Mouse (Mus musculus): ENCODE data around the gene Cd53. TPM values are rescaled to one million over a fixed set of nuclear protein-coding genes. Genes with fewer than 3 reads are reported as not detected.

The Cd53 gene
- 2.2 and 3.0 TPM in 2 replicates for polyA plus RNA-seq (2014; fragmentation: Nextera tagmentation; extraction: Ambion mirVana)

DNA sequence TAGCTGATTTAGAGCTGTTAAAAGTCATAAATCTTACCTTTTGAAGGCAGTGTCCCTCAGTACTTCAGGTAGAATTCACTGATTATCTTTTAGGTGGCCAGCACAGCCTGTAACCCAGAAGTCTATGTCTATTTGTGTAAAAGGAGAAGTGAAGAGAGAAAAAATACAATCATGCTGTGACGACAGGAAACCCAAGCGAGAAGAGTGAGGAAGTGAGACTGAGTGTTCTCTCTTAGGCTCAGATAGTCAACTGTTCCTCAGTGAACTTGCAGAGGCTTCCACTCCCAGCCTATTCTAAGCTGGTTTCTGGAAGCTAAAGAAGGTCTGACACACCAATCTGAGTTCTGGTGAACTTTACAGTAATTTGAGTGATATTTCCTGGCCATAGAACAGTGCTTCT, at the start of gene Cd53:
Cd53 (minus strand) TSS at position 220 of the 400 bp plus-strand sequence.
- Histone ChIP-seq H3K36me3 (ENCODE audit: control insufficient read depth, insufficient read depth, low read length) (no peaks in the 10 kb centered on the region), H3K4me1 (ENCODE audit: control insufficient read depth, insufficient read depth, low read length) (no peaks in the 10 kb centered on the region), H3K4me2 (ENCODE audit: low read depth) (no peak within 1 kb of the TSS), H3K9ac (ENCODE audit: low read length) (no peak within 1 kb of the TSS), H3K9me3 (ENCODE audit: control insufficient read depth, low read length) (no peaks in the 10 kb centered on the region), H3K4me3 (ENCODE audit: low read depth, low read length) (no peak within 1 kb of the TSS), H3K27me3 (ENCODE audit: control insufficient read depth, insufficient read depth, low read length) (no peaks in the 10 kb centered on the region), H3K27ac (ENCODE audit: low read depth, low read length) (no peak within 1 kb of the TSS)
- WGBS = 79% methylated on average over 2 of the region's 2 CpGs
- DNase-seq (ENCODE audit: low spot score) (no peak), ATAC-seq (ENCODE audit: insufficient read depth, low FRiP score, low TSS enrichment) (no peak)

DNA sequence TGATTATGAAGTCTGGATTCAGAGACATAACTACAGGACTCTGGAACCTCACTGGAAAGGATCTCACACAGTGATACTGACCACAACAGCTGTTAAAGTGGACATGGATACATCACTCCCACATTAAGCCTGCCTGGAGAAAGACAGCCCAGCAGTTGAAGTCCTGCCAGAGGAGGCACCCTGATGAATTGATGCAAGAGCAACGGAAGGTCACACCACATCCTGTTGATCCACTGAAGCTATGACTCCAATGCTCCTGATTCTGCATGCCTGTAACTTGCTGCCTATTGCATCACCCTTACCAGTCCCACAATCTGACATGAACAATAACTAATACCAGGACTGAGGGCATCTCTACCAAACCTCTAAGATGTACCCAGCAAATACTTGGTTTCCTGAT, 42.2 kb upstream of the Cd53 start:
- 82% methylated on average over 1 of the region's 1 CpGs for WGBS
- 0 out of 2 replicates have a peak, but pooled peaks cover 5% of the 10 kb centered on the region for H3K9me3 ChIP-seq (ENCODE audit: control insufficient read depth, low read length)
- no peak overlapping the region for H3K9ac ChIP-seq (ENCODE audit: low read length)
- H3K4me1 ChIP-seq (ENCODE audit: control insufficient read depth, insufficient read depth, low read length) = no peaks in the 10 kb centered on the region
- no peak for ATAC-seq (ENCODE audit: insufficient read depth, low FRiP score, low TSS enrichment)
- H3K4me3 ChIP-seq (ENCODE audit: low read depth, low read length) = no peak overlapping the region
- no peak overlapping the region for H3K4me2 ChIP-seq (ENCODE audit: low read depth)
- H3K27me3 ChIP-seq (ENCODE audit: control insufficient read depth, insufficient read depth, low read length) = no peaks in the 10 kb centered on the region
- H3K27ac ChIP-seq (ENCODE audit: low read depth, low read length) = no peak overlapping the region
- no peaks in the 10 kb centered on the region for H3K36me3 ChIP-seq (ENCODE audit: control insufficient read depth, insufficient read depth, low read length)
- DNase-seq (ENCODE audit: low spot score) = no peak

- H3K9ac ChIP-seq (ENCODE audit: low read length) = no peak within 1 kb of the TSS
- no peaks in the 10 kb centered on the region for H3K9me3 ChIP-seq (ENCODE audit: control insufficient read depth, low read length)
- no peak within 1 kb of the TSS for H3K4me2 ChIP-seq (ENCODE audit: low read depth)
- no peaks in the 10 kb centered on the region for H3K27me3 ChIP-seq (ENCODE audit: control insufficient read depth, insufficient read depth, low read length)
- no peaks in the 10 kb centered on the region for H3K36me3 ChIP-seq (ENCODE audit: control insufficient read depth, insufficient read depth, low read length)
- ATAC-seq (ENCODE audit: insufficient read depth, low FRiP score, low TSS enrichment) (no peak), DNase-seq (ENCODE audit: low spot score) (no peak)
- 91% methylated on average over 1 of the region's 1 CpGs for WGBS
- H3K27ac ChIP-seq (ENCODE audit: low read depth, low read length) = no peak within 1 kb of the TSS
- H3K4me1 ChIP-seq (ENCODE audit: control insufficient read depth, insufficient read depth, low read length) = no peaks in the 10 kb centered on the region
- no peak within 1 kb of the TSS for H3K4me3 ChIP-seq (ENCODE audit: low read depth, low read length)
Measured at GRCm38 (mm10) chr3:106826187-106826586, 36.2 kb upstream of the Cd53 start, which contains the start of gene Olfr266. Gene Olfr266 (minus strand): TSS chr3:106826287.

- H3K4me2 ChIP-seq (ENCODE audit: low read depth) = no peak overlapping the region
- no peaks in the 10 kb centered on the region for H3K27me3 ChIP-seq (ENCODE audit: control insufficient read depth, insufficient read depth, low read length)
- ATAC-seq (ENCODE audit: insufficient read depth, low FRiP score, low TSS enrichment) = no peak
- no peaks in the 10 kb centered on the region for H3K9me3 ChIP-seq (ENCODE audit: control insufficient read depth, low read length)
- H3K9ac ChIP-seq (ENCODE audit: low read length) = no peak overlapping the region
- H3K27ac ChIP-seq (ENCODE audit: low read depth, low read length) = no peak overlapping the region
- no peaks in the 10 kb centered on the region for H3K36me3 ChIP-seq (ENCODE audit: control insufficient read depth, insufficient read depth, low read length)
- no peak overlapping the region for H3K4me3 ChIP-seq (ENCODE audit: low read depth, low read length)
- DNase-seq (ENCODE audit: low spot score) = no peak
- 80% methylated on average over 2 of the region's 2 CpGs for WGBS
- H3K4me1 ChIP-seq (ENCODE audit: control insufficient read depth, insufficient read depth, low read length) = no peaks in the 10 kb centered on the region
Measured at GRCm38 (mm10) chr3:106817676-106818075, 27.7 kb upstream of the Cd53 start.

- Histone ChIP-seq H3K27me3 (ENCODE audit: control insufficient read depth, insufficient read depth, low read length) (no peaks in the 10 kb centered on the region), H3K4me2 (ENCODE audit: low read depth) (no peak overlapping the region), H3K9ac (ENCODE audit: low read length) (no peak overlapping the region), H3K9me3 (ENCODE audit: control insufficient read depth, low read length) (peaks cover 4% of the 10 kb centered on the region; the same call in 1 of the 2 replicates), H3K4me1 (ENCODE audit: control insufficient read depth, insufficient read depth, low read length) (no peaks in the 10 kb centered on the region), H3K36me3 (ENCODE audit: control insufficient read depth, insufficient read depth, low read length) (no peaks in the 10 kb centered on the region), H3K4me3 (ENCODE audit: low read depth, low read length) (no peak overlapping the region), H3K27ac (ENCODE audit: low read depth, low read length) (no peak overlapping the region)
- DNase-seq (ENCODE audit: low spot score) (no peak), ATAC-seq (ENCODE audit: insufficient read depth, low FRiP score, low TSS enrichment) (no peak)
- 64% methylated on average over 2 of the region's 2 CpGs for WGBS
Measured at GRCm38 (mm10) chr3:106808972-106809695, 19.2 kb upstream of the Cd53 start.

- Histone ChIP-seq H3K9me3 (ENCODE audit: control insufficient read depth, low read length) (no peaks in the 10 kb centered on the region), H3K4me2 (ENCODE audit: low read depth) (no peak overlapping the region), H3K27ac (ENCODE audit: low read depth, low read length) (no peak overlapping the region), H3K27me3 (ENCODE audit: control insufficient read depth, insufficient read depth, low read length) (no peaks in the 10 kb centered on the region), H3K4me1 (ENCODE audit: control insufficient read depth, insufficient read depth, low read length) (no peaks in the 10 kb centered on the region), H3K36me3 (ENCODE audit: control insufficient read depth, insufficient read depth, low read length) (no peaks in the 10 kb centered on the region), H3K9ac (ENCODE audit: low read length) (no peak overlapping the region), H3K4me3 (ENCODE audit: low read depth, low read length) (no peak overlapping the region)
- ATAC-seq (ENCODE audit: insufficient read depth, low FRiP score, low TSS enrichment) = no peak
- DNase-seq (ENCODE audit: low spot score) = no peak
Measured at GRCm38 (mm10) chr3:106798079-106798478, 8.1 kb upstream of the Cd53 start.

DNA sequence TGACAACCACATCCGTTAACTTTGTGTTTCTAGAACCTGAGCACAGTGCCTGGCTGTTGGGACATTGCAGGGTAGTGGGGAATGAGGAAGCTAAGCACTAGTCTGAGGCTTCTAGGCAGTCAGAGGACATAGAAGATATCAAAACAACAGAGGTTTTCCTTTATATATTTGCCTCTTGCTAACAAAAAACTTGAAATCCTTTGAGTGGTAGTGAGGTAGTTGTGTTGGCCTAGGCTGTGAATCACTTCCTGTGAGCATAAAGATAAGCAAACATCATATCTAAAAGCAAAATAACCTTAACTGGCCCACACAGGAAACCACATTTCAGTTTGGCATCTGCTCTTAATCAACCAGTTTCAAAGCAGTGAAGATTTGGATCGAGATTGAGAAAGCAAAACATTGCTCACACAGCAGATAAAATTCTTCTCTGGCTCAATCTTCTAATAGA, 1.5 kb downstream of the Cd53 start:
- Histone ChIP-seq H3K4me1 (ENCODE audit: control insufficient read depth, insufficient read depth, low read length) (no peaks in the 10 kb centered on the region), H3K9me3 (ENCODE audit: control insufficient read depth, low read length) (no peaks in the 10 kb centered on the region), H3K4me3 (ENCODE audit: low read depth, low read length) (no peak overlapping the region), H3K4me2 (ENCODE audit: low read depth) (no peak overlapping the region), H3K27me3 (ENCODE audit: control insufficient read depth, insufficient read depth, low read length) (no peaks in the 10 kb centered on the region), H3K27ac (ENCODE audit: low read depth, low read length) (no peak overlapping the region), H3K9ac (ENCODE audit: low read length) (no peak overlapping the region), H3K36me3 (ENCODE audit: control insufficient read depth, insufficient read depth, low read length) (no peaks in the 10 kb centered on the region)
- DNase-seq (ENCODE audit: low spot score) (no peak), ATAC-seq (ENCODE audit: insufficient read depth, low FRiP score, low TSS enrichment) (no peak)
- WGBS = 73% methylated on average over 2 of the region's 2 CpGs

GRCm38 (mm10) chr3:106787972-106788371, 2.0 kb downstream of the Cd53 start:
- ATAC-seq (ENCODE audit: insufficient read depth, low FRiP score, low TSS enrichment) (no peak), DNase-seq (ENCODE audit: low spot score) (no peak)
- Histone ChIP-seq H3K4me2 (ENCODE audit: low read depth) (no peak overlapping the region), H3K27me3 (ENCODE audit: control insufficient read depth, insufficient read depth, low read length) (no peaks in the 10 kb centered on the region), H3K27ac (ENCODE audit: low read depth, low read length) (no peak overlapping the region), H3K4me3 (ENCODE audit: low read depth, low read length) (no peak overlapping the region), H3K9me3 (ENCODE audit: control insufficient read depth, low read length) (no peaks in the 10 kb centered on the region), H3K36me3 (ENCODE audit: control insufficient read depth, insufficient read depth, low read length) (no peaks in the 10 kb centered on the region), H3K4me1 (ENCODE audit: control insufficient read depth, insufficient read depth, low read length) (no peaks in the 10 kb centered on the region), H3K9ac (ENCODE audit: low read length) (no peak overlapping the region)

DNA sequence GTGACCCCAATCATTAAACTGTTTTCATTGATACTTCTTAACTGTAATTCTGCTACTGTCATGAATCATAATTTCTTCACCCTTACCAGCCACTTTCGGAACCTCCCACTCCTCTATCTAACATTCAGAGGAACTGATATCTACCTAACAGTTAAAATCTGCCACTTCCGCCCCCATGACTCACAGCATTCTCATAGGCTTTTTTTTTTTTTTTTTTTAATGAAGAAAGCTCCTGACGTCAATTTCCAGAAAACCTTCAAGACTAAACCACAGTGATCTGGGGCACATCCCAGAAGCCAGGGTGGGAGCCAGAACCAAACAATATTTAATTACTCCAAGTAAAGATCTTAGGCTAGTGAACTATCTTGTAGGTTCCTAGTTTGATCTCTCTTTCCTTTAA, 4.8 kb downstream of the Cd53 start:
- 78% methylated on average over 3 of the region's 3 CpGs for WGBS

More for the DNA sequence above, 4.8 kb downstream of the Cd53 start:
- Histone ChIP-seq H3K36me3 (ENCODE audit: control insufficient read depth, insufficient read depth, low read length) (no peaks in the 10 kb centered on the region), H3K4me2 (ENCODE audit: low read depth) (no peak overlapping the region), H3K9ac (ENCODE audit: low read length) (no peak overlapping the region), H3K27me3 (ENCODE audit: control insufficient read depth, insufficient read depth, low read length) (no peaks in the 10 kb centered on the region), H3K4me3 (ENCODE audit: low read depth, low read length) (no peak overlapping the region), H3K27ac (ENCODE audit: low read depth, low read length) (no peak overlapping the region), H3K9me3 (ENCODE audit: control insufficient read depth, low read length) (no peaks in the 10 kb centered on the region), H3K4me1 (ENCODE audit: control insufficient read depth, insufficient read depth, low read length) (no peaks in the 10 kb centered on the region)
- ATAC-seq (ENCODE audit: insufficient read depth, low FRiP score, low TSS enrichment) (no peak), DNase-seq (ENCODE audit: low spot score) (no peak)
